Mouse (Mus musculus) layer of hippocampus, postnatal 25 days (tissue): Measurements from ENCODE around the gene Gas1. TPM values are rescaled to one million over a fixed set of nuclear protein-coding genes. Genes with fewer than 3 reads are reported as not detected.

ENCODE experiments used
- DNase-seq, 2 experiments: peaks; one replicate each; pipeline ENCODE4 v3.0.0; 2022; ENCODE audit warnings: mixed read lengths in 2 of 2, low spot score in 1 of 2; ENCODE audit errors: extremely low spot score in 1 of 2
- total RNA-seq, 2 experiments: library from RNA; stranded (reverse); gene quantifications; 2 replicates each; pipeline ENCODE4 v1.2.3; 2021

Gas1 gene
- total RNA-seq, 2 experiments from 2014 or later: 12.3 to 13.7 TPM

- no peak for DNase-seq
These were observed 51.5 kb downstream of the Gas1 start for GRCm38 (mm10) chr13:60125501-60126305.

GRCm38 (mm10) chr13:60125020-60125419 is 52.1 kb downstream of the Gas1 start:
- DNase-seq: no peak

- DNase-seq: no peak
These were observed 52.7 kb downstream of the Gas1 start for GRCm38 (mm10) chr13:60124456-60124855.
